Mouse (Mus musculus): ENCODE results near the gene Sestd1.

DNA sequence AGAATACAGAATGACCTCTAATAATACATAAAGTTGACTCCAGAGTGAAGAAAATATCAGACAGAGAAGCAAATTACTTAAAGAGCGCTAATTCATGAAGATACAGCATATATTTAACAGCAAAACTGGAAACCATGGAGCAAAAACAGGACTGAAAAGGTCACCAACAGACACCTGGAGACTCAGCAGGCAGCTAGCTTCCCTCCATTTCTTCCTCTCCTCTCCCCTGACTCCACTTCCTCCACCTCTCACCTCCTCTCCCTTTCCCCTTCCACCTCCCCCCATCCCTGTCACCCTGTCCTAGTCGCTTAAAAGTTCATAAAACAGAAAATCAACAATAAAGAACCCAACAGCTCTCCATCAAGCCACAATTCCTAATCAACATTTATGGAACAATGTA lies 13.5 kb downstream of the Sestd1 start:
- TF ChIP-seq EP300 (IDR thresholded peaks at IDR 0.05; ENCODE audit: low read depth in 1 of 2, low read length in 2 of 2) (no peak), ETS1 (IDR thresholded peaks at IDR 0.05; ENCODE audit: low read depth, low read length) (no peak), CTCF (IDR thresholded peaks at IDR 0.05 in 2 of 3, conservative IDR thresholded peaks at IDR 0.05 in 1 of 3; ENCODE audit: control insufficient read depth in 1 of 3, insufficient read depth in 1 of 3, low read depth in 2 of 3, low read length in 3 of 3, poor library complexity in 1 of 3, severe bottlenecking in 1 of 3) (no peak), ZNF384 (IDR thresholded peaks at IDR 0.05; ENCODE audit: low read depth, low read length) (no peak), POLR2A (IDR thresholded peaks at IDR 0.05; ENCODE audit: control insufficient read depth in 1 of 2, insufficient read depth in 1 of 2, low read depth in 1 of 2, low read length in 2 of 2, poor library complexity in 1 of 2) (no peak), GABPA (IDR thresholded peaks at IDR 0.05; ENCODE audit: low read depth, low read length) (no peak), USF1 (IDR thresholded peaks at IDR 0.05; ENCODE audit: low read depth, low read length) (no peak), SMC3 (IDR thresholded peaks at IDR 0.05; ENCODE audit: low read depth, low read length) (no peak), HCFC1 (IDR thresholded peaks at IDR 0.05; ENCODE audit: low read depth, low read length) (no peak), BHLHE40 (IDR thresholded peaks at IDR 0.05; ENCODE audit: borderline replicate concordance, low read depth, low read length) (no peak), TCF12 (IDR thresholded peaks at IDR 0.05; ENCODE audit: low read depth, low read length) (no peak), MYC (IDR thresholded peaks at IDR 0.05; ENCODE audit: low read depth, low read length) (no peak)
